Mouse (Mus musculus) adrenal gland, postnatal 36 days (tissue): ENCODE measurements around the gene Ripk3. TPM values are rescaled to one million over a fixed set of nuclear protein-coding genes. Genes with fewer than 3 reads are reported as not detected.

Experiments used
- DNase-seq, 2 experiments: peaks; one replicate each; pipeline ENCODE4 v3.0.0; 2021; ENCODE audit warnings: mixed read lengths in 1 of 2
- total RNA-seq, 2 experiments: library from RNA; stranded (reverse); gene quantifications; 2 replicates each; pipeline ENCODE4 v1.2.3; 2021

The Ripk3 gene
- total RNA-seq, 2 experiments from 2014 or later: 4.5 to 5.3 TPM

DNA sequence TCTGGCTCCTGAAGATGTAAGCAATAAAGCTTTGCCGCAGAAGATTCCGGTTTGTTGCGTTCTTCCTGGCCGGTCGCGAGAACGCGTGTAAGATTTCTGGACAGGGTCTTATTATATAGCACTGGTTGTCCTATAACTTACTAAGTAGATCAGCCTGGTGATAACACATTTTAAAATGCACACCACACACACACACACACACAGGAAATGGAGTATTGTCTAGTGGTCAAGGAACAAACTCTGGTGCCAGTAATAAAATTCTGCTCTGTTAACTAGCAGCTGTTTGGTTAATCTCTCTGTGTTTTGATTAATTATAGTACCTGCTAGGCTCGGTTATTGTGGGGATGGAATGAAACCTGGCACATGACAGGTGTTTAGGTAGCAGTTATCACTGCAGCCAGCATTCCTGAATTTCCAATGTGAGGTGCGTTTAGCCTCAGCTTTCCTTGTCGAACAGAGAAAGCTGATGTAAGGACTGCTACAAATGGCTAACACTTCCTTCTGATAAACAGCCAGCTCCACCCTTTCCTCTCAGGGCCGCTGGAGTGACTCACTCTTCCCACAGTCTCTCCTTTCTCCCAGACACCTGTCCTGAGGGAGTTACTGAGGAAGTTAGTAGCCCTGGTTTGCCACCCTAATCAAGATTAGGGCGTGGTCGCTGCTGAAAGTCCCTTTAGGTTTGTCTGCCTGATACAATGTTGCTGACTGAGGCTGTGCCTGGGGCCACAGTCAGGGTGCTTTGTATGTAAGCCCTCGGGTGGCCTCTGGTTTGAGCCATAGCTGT lies 6.9 kb upstream of the Ripk3 start:
- no peak for DNase-seq

DNA sequence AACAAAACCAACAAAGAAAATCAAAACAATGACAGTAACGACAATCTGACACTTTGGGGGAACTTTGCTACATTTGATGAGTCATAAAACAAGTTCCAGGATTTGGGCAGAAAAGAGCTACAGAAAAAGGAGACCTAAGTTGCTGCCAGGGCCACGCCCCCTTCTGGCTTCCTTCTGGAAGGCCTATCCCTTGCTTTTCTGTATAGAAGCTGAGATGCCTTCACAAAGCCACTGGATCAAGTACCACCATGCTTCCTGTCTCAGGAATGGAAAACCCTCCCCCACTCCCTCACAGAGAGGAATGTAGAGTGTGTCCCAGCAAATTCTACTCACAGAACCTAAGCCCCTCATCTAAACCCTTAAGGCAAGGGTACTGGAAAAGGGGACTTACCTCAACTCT lies 5.3 kb upstream of the Ripk3 start:
- DNase-seq: peak in 1 of 2 experiments; percentile 37

DNA sequence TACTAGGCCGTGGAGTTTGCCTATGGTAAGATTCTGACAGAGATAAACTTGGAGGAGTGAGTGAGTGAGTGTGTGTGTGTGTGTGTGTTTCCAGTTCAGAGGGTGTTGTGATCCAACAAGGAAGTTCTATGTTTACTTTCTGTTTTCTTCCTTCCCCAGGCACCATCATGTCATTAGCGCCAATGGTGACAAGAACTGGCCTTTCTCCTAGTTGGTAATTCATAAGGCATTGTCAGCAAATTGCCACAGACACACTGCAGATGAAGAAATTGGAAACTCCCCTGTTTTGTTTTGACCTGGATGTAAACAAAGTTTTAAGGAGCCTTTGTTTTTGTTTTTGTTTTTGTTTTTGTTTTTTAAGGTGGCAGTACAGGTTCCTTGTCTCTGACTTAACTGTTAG lies 4.8 kb upstream of the Ripk3 start:
- DNase-seq: no peak

DNA sequence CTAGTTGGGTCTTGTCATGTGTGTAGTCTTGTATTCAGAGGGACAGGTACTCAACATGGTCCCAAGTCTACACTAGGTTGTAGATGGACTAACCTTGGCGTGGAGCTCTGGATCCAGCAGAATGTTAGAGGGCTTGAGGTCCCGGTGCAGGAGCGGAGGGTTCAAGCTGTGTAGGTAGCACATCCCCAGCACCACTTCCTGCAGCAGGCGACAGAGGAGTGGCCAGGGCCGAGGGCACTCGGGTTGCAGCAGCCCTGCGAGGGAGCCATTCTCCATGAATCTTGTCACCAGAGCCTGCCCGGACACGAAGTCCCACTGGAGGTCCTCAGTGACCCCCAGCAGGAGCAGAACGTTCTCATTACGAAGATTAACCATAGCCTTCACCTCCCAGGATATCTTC lies 934 bp downstream of the Ripk3 start:
- no peak for DNase-seq

DNA sequence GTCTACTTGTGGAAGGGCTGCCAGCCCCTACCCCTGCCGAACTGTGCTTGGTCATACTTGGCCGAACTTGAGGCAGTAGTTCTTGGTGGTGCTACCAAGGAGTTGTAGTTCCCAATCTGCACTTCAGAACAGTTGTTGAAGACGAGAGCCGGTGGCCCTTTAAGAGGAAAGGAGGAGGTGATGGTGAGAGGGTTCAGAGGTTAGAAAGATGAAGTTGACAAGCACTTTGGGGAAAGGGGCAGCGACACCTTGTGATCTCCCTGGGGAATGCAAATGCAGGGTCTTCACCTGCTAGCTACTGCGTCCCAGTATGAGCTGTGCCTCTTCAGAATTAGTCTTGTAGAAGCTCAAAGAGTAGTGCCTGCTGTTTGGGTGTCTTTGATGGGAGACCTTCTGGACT lies 3.5 kb downstream of the Ripk3 start:
- DNase-seq: no peak

DNA sequence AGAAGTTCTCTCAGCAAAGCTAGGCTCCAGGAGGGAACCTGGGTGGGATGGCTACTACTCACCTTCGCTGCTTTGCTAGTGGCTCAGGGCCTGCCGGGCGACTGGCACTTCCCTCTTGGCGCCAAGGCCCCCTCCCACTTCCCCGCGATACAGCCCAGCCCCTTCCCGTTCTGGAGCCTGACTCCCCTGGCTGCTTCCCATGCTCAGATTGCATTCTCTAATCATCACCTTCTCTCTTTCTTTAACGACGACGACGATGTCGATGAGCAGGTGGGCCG lies 4.8 kb downstream of the Ripk3 start, which contains the start of gene Adcy4:
Adcy4 (minus strand) TSS at position 138 of the 278 bp plus-strand sequence.
- peak in 1 of 2 experiments; percentile 27 for DNase-seq

DNA sequence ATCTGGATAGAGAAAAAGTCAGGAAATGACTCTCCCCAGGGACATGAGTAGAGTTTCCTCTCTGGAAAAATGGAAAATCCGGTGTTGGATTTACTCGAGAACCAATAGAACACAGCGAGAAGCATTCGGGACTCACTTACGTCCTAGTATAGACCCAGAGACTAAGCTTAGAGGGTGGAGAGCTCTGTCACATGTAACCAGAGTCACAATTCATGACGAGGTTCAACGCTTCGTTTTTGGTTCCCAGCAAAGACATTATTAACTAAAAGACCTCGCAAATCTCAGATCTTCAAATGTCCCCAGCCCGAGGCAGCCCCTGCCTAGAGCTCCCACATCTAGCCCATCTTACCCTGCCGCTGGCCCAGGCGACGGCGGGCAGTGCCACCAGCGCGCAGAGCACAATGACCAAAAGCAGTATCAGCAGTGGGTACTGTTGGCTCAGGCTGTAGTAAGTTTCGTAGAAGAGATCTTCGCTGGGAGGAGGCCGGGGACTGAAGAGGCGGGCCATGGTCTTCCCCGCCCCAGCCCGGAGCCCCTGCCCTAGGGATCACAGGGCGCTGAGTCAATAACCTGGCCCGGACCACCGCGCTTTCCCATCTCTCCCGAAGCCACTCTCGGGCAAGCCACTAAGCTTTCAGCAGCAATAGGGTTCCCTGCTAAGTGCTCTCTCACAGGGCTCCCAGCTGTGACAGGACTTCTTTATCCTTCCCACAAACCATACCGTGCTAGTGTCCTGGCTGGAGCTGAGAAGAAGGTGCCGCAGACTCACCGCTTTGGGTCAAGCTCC lies 5.3 kb downstream of the Ripk3 start:
- no peak for DNase-seq

DNA sequence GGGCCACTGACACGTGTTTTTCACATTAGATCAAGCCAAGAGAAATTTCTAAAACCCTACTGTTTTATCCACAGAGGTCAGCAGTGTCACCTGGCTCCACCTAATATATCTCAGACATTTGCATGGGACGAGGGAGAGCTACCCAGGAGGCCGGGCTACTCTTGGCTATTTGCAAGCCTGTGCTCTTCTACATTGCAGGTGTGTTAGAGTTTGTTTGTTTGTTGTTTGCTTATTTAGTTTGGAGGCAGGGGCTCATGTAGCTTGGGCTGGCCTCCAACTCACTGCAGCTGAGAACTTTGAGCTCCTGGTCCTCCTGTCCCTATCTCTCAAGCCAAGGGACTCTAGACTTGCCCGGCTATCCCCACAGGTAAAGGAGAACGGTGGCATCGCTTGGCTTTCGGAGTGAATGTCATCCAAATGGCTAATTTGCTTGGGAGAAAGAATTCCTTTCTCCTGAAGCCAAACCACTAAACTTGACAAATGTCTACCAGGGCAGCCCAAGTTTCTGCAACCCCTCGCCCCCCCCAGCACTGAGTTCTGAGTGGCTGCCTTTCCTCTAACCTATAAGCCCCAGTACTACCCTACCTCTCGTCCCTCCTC lies 6.2 kb downstream of the Ripk3 start:
- no peak for DNase-seq

DNA sequence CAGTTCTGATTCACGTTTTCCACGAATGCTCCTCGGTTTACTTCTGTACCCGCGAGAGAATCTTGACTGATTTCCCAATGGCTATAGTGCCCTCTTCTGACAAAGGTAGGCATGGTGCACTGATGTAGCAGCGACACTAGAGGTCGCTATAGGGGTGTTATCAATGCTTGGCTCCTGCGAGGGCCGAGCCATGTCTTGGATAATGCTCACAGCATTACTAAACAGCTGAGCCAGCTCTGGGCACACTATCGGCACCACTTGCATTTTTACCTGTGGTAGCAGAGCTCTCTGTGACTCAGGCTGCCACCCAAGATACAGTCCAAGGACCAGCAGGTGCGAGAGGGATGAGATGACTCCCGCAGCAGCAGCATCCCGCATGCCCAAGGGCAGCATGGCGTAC lies 7.4 kb downstream of the Ripk3 start:
- DNase-seq: peak; percentile 69 to 78

DNA sequence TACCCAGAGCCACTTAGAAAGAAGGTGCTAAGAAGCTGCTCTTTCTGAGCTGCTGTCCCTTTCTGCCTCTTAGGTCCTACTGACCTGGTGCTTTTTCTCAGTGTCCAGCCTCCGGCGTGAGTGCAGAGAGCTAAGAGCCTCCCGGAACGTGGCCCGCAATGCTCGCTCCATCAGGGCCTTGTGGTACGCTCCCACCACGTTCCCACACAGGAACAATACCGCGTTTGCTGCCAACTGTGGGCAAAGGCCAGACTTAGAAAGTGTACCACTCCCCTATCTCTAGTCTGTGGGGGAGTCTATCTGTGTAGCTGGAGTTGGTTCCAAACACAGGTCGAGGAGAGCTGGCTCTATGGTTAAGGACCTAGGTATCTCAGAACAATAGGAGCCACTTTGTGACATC lies 7.9 kb downstream of the Ripk3 start:
- no peak for DNase-seq

DNA sequence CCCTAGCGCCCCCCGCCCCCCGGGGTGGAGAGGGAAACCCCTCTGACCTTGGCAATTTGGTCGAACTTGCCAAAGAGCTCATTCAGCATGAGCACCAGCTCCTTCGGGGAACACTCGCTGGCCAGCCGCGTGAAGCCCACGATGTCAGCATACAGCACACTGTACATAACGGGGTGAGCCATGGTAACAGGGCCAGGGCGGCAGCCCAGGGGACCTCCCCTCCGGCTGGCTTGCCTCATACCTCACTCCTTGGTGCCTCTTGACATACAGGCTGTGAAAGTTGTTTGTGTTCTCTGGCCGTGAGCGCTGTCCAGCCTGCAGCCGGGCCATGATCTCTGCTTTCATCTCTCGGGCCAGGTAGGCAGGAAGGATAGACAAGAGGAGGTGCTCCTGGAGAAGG lies 9.0 kb downstream of the Ripk3 start:
- no peak for DNase-seq

DNA sequence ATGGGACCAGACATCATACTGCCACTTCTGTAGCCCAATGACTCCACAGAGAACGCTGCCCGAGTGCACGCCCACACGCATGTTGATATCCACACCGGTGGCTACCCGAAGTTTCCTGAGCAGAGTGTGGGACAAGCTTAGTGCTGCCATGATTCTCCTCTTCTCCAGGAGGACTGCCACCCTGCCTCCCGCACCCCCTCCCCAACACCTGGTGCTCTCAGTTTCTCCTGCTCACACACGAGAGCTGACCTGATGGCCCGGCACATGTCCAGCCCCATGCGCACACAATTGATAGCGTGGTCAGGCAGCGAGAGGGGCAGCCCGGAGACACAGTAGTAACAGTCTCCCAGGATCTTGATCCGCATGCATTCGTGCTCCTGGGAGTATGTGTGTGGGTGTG lies 10.0 kb downstream of the Ripk3 start:
- no peak for DNase-seq

DNA sequence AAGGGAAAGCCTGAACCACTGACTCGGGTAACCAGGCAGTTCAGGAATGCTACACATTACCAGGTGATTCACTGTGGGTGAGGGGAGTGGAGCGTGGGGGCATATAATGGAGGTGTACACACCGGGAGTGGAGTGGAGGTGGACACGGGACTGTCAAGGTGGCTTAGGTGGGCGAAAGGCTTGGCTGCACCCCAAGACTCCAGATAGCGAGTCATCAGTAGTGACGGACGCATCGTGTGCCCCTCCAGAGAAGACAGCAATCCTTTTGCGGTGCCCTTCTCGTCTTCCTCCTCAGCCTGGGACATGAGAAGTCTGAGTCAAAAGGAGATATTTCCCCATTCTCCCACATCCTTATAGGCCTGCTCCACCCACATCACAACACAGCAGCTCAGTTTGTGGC lies 10.9 kb downstream of the Ripk3 start:
- no peak for DNase-seq

DNA sequence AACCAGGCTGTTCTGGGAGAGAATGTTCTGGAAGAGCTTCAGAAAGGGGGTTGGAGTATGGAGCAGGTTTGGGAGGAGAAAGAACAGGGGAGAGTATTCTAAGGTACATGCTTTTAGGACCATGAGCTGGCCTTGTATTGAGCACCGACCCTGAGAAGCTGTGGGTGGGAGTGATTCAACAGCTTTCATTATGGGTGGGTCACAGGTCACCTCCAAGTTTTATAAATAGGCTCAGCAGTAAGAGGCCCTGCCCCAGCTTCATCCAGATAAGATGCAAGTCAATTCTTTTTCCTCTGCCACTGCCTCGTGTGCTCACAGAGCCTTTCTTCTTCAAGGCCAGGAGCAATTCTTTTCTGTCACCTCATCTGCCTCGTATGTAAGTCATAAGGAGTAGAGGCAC lies 11.5 kb downstream of the Ripk3 start:
- DNase-seq: no peak

DNA sequence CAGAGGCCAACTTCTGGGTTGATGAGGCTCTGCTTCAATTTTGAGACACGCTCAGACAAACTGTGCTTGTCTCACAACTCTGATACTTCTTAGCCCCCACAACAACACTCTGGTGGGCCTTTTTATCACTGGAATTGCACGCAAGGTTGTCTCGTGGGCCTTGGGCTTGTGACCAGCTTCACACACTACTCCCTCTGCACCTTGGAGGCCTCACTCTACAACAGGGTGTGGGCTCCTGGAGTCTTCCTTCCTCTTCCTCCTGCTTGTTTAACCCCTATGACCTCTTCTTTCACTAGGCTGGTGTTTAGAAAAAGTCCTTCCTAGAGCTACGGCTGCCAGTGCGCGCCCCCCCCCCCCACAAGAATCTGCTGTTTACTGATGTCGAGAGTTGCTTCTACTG lies 12.0 kb downstream of the Ripk3 start:
- no peak for DNase-seq

DNA sequence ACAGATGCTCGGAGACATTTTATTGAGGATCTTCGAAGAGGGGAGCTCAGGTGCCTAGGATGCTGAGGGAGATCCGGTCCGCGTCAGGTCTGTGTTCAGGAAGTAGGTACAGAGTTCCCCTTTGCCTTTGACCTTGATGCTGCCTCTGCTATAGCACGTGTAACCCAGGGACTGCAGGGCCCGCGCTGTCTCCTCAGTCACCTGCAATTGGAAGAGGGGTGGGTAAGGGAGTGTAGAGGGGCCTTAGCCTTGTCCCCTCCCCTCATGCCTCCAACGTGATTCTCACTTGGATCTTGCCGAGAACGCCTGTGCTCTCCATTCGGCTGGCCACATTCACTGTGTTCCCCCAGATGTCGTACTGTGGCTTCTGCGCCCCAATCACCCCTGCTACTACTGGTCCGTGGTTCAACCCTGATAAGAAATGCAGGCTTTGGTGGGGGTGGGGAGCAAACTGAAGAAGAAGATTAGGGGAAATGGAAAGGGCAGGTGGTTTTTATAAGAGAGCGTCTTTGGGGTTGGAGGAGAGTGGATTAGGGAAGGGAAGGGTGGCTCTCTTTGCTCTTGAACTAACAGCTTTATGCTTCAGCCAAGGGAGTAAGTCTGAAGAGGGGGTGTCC lies 19.5 kb downstream of the Ripk3 start:
- DNase-seq: no peak

DNA sequence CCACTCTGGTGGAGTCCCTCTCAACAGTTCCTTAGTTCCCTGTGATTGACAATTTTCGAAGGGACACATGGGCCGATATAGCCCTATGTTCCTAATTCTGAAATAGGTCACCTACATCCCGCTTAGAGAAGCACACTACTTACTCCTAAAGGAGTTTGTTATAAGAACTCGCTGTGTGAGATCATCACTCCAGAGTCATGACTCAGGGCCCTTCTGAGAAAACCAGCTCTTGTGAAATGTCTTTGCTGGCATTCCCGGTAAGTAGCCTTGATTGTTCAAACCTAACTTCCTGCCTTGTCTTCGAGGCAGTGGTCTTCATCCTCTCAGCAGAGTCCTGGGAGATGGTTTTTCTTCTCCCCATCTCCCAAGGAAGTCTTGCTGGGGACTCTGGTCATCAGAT lies 20.1 kb downstream of the Ripk3 start:
- DNase-seq: peak in 1 of 2 experiments; percentile 26

DNA sequence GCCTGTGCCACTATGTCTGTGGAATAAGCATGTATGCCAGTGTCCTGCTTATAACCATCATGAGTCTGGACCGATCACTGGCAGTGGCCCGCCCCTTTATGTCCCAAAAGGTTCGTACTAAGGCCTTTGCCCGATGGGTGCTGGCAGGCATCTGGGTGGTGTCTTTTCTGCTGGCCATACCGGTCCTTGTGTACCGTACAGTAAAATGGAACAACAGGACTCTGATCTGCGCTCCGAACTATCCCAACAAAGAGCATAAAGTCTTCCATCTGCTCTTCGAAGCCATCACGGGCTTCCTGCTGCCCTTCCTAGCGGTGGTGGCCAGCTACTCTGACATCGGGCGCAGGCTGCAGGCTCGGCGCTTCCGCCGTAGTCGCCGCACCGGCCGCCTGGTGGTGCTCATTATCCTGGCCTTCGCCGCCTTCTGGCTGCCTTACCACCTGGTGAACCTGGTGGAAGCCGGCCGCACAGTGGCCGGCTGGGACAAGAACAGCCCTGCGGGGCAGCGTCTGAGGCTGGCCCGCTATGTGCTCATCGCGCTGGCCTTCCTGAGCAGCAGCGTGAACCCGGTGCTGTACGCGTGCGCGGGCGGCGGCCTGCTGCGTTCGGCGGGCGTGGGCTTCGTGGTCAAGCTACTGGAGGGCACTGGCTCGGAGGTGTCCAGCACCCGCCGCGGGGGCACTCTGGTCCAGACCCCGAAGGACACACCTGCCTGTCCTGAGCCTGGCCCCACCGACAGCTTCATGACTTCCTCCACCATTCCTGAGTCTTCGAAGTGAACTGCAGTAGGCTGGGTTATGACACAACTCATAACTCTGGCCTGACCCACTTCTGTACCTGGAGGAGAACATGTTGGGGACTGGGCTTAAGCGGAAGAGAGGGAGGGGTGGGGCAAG lies 20.9 kb downstream of the Ripk3 start:
- DNase-seq: peak; percentile 64 to 76

DNA sequence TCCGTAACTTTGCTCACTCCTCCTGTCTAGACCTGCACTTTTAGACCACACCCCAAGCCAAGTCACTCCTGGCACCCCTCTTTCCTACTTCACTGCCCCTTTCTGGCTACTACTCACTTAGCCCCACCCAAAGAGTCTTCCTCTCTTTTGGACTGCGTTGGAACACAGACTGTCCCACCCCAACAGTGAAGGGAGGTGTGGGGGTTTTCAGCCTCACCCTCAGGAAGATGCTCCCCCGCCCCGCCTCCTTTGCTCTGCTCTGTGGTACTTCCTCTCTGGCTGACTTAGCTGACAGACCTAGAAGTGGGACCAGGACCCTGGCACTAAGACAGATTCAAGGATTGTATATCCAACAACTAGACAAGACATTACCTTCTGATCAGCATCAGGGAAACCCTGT lies 23.0 kb downstream of the Ripk3 start, which contains the start of gene Ltb4r1:
Ltb4r1 (plus strand) TSS at position 267 of the 400 bp plus-strand sequence.
- no peak for DNase-seq

DNA sequence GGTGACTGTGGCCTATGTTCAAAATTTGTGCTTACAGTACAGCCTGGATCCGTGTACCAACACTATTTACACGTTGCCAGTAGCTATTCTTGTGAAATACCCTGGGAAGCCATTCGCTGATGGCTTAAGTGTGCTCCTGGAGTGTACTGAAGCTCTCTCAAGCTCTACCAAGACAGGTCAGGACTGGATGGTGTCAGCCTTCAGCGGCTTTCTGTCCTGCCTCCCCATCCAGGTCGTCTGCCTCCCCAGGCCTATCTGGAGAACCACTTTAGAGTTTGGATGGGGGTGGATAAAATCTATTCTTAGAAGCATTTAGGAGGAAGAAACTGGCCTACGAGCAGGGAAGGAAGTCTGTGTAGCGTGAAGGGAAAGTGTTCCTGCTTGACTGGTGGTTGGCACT lies 25.5 kb downstream of the Ripk3 start:
- no peak for DNase-seq

DNA sequence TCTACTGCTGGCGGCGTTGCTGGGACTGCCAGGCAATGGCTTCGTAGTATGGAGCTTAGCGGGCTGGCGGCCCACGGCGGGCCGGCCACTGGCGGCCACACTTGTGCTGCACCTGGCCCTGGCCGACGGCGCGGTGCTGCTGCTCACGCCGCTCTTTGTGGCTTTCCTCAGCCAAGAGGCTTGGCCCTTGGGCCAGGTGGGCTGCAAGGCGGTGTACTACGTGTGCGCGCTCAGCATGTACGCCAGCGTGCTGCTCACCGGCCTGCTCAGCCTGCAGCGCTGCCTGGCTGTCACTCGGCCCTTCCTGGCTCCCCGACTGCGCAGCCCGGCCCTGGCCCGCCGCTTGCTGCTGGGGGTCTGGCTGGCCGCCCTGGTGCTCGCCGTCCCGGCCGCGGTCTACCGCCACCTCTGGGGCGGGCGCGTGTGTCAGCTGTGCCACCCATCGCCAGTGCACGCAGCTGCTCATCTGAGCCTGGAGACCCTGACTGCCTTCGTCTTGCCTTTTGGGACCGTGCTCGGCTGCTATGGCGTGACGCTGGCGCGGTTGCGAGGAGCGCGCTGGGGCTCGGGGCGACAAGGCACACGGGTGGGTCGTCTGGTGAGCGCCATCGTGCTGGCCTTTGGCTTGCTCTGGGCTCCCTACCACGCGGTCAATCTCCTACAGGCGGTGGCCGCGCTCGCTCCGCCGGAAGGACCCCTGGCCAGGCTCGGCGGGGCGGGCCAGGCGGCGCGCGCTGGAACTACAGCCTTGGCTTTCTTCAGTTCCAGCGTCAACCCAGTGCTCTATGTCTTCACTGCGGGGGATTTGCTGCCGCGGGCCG lies 26.5 kb downstream of the Ripk3 start:
- peak; percentile 58 to 65 for DNase-seq
